Mouse (Mus musculus) liver, adult (tissue): ENCODE measurements around the gene Vamp5.

Source experiments
- GATA4 ChIP-seq: IDR thresholded peaks from 2 replicates; pipeline ENCODE4 v1.6.1; 2014; ENCODE audit warnings: mild to moderate bottlenecking, low read length; ENCODE audit not compliant: insufficient replicate concordance

The Vamp5 gene

DNA sequence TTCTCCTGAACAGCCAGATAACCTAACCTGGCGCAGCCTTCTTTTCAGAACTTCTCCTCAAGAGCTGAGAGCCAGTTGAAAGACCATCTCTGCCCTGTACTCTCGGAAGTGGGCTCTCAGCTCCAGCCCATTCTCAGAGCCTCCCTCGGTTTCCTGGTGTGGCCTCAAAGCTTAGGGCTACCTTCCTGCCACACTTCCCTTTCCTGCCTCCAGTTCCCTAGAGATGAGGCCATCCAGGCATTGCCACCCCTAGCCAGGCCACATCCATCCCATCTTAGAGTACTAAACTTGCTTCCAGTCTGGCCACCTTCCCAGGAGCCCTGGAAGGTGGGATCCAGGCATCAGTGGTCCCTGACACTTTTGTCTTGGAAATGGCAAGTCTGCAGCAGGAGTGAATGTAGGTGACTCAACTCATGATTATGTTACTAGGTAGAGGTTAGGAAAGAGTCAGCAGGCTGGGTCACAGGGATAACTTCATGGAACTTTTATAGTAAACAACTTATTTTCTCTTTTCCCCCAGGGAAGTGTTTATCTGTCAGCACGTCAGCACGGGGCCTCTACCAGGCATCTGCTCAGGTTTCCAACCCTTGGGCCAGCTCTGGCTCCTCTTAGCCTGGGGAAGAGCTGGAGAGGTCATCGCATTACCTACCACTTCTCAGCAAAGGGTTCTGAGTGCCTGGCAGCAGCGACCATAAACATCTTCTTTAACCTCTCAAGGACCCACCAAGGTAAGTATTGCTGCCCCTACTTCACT, 714 bp downstream of the Vamp5 start:
- no peak for TF ChIP-seq GATA4

DNA sequence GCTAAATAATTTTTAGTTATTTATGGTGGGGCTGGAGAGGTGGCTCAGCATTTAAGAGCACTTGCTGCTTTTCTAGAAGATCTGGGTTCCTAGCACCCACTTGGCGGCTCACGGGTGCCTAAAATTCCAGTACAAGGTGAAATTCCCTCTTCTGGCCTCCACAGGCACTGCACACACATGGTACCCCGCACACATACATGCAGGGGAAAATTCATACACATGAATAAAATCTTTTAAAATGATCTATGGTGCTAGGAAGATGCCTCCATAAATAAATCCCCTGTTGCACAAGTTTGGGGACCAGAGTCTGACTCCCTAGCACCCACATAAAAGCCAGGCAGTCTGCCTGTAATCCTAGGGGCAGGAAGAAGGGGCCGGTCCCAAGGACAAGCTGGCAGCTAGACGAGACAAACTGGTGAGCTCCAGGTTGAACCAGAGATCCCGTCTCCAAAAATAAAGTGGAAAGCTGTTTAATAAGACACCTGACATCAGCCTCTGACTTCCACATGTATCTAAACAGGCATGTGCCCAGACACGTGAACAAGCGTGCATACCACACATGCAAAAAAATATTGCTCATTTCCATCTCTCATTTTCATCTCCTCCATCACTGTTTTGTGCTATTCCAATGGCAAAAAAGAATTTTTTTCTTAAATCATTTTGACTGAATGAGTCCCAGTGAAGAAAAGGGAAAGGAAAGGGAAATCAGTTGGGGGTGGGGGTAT, 1.6 kb downstream of the Vamp5 start:
- no peak for TF ChIP-seq GATA4

- TF ChIP-seq GATA4: no peak
These were observed 5.3 kb downstream of the Vamp5 start for GRCm38 (mm10) chr6:72374820-72375563.

GRCm38 (mm10) chr6:72374206-72374605, 6.1 kb downstream of the Vamp5 start:
- TF ChIP-seq GATA4: peak; percentile 28; the same call in 1 of the 2 replicates

DNA sequence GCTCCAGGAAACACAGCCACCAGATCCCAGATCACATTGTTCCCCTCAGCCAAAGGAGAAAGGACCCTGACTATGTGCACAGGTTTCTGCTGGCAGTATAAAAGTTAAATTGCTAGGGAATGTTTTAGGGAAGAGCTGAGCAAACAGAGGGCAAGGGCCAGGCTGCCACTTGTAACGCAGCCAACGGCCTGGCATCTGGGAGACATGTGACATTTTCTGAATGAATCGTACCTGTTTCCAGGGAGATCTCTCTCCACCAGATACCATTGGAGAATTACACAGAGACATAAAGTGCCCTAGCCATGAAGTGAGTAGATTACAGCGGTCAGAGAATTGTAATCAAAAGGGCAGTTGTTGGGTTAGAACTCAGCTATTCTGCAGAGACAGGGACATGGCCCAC, 7.1 kb downstream of the Vamp5 start:
- TF ChIP-seq GATA4: no peak

GRCm38 (mm10) chr6:72371571-72371970, 8.7 kb downstream of the Vamp5 start:
- TF ChIP-seq GATA4: no peak

DNA sequence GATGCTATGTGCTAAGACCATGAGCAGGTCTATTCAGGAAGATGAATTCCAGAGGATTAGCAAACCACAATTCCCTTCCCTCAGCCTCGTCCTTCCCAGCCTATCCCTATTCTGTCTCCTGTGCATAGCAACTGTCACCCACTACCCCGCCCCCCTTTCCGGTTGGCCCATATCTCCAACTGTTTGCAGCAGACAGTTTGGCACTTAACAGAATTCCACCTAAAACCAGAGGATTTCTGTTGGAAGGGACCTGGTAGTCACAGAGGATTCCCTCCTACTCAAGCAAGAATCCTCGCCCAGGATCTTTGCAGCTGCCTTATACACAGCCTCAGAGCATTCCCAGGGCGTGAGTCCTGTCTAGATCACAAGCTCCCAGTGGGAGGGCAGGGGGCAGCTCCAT, 9.1 kb downstream of the Vamp5 start:
- TF ChIP-seq GATA4: 0 out of 2 replicates have a peak, but pooled peaks have one; percentile 5

DNA sequence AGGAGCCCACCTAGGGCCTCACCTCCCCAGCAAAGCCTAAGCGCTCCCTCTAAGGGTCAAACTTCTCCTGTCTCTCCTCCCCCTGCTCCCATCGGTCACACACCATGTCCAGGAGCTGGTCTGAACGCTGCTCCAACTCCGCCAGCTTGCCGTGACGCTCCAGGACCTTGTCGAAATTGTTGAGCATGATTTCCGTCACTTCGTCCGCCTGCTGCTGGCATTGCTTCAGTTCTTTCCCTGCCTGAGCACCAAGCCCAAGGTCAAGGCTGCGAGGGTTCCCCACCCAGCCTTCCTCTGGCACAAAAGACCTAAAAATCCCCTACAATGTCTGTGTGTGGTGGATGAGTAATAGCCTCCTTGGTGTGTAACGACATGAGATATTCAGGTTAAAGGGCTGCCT, 10.2 kb downstream of the Vamp5 start:
- TF ChIP-seq GATA4: no peak

DNA sequence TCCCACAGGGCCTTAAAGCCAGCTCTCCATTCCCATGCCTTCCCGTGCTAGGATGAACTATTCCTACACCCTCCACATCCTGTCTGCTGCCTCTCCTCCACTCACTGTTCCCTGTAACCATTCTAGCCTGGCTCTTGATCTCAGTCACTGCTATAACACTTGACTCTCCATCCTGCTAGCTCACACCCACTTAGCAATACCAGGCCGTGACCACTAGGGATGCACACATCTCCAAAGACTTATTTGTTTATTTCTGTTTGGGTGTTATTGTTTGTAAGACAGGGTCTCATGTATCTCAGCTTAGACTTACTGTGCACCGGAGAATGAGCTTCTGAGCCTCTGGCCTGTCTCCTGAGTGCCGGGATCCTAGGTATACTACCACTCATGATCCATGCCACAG, 10.7 kb downstream of the Vamp5 start:
- TF ChIP-seq GATA4: no peak

GRCm38 (mm10) chr6:72367460-72367974, 12.8 kb downstream of the Vamp5 start:
- no peak for TF ChIP-seq GATA4

- TF ChIP-seq GATA4: no peak
These were observed 13.3 kb downstream of the Vamp5 start, which contains the start of gene Rnf181 for GRCm38 (mm10) chr6:72366844-72367443. Gene Rnf181, minus strand, starts transcription at chr6:72366956.

GRCm38 (mm10) chr6:72366304-72366703, 14.0 kb downstream of the Vamp5 start:
- TF ChIP-seq GATA4: no peak

GRCm38 (mm10) chr6:72364985-72365384, 15.3 kb downstream of the Vamp5 start:
- TF ChIP-seq GATA4: no peak

- TF ChIP-seq GATA4: no peak
These were observed 16.3 kb downstream of the Vamp5 start for GRCm38 (mm10) chr6:72364009-72364408.
